Mouse (Mus musculus) forebrain, embryonic 16.5 days (tissue): Measurements from ENCODE around the gene Nudt19. TPM values are rescaled to one million over a fixed set of nuclear protein-coding genes. Genes with fewer than 3 reads are reported as not detected.

Experiments
- ATAC-seq: fragments of 200-750 bp; cut with Nextera tagmentation; 2 replicates; pipeline ENCODE4 v1.8.0; 2017; ENCODE audit warnings: mild to moderate bottlenecking, moderate library complexity
- H3K27ac ChIP-seq: fragments of 300-500 bp; sonication (generic); 2 replicates; pipeline ENCODE4 v1.5.1; 2014; ENCODE audit warnings: low read length, control low read depth
- H3K27me3 ChIP-seq: fragments of 300-500 bp; sonication (generic); replicated peaks from 2 replicates; pipeline ENCODE4 v1.6.1; 2014; ENCODE audit warnings: low read length; ENCODE audit not compliant: control insufficient read depth, insufficient read depth
- H3K36me3 ChIP-seq: fragments of 300-500 bp; sonication (generic); 2 replicates; pipeline ENCODE4 v1.6.1; 2014; ENCODE audit not compliant: control insufficient read depth, insufficient read depth
- H3K4me1 ChIP-seq: fragments of 300-500 bp; sonication (generic); replicated peaks from 2 replicates; pipeline ENCODE4 v1.6.1; 2014; ENCODE audit warnings: low read length; ENCODE audit not compliant: control insufficient read depth, insufficient read depth
- H3K4me2 ChIP-seq: fragments of 300-500 bp; sonication (generic); 2 replicates; pipeline ENCODE4 v1.6.1; 2014; ENCODE audit warnings: mild to moderate bottlenecking, low read length, control low read depth
- H3K4me3 ChIP-seq: fragments of 300-500 bp; sonication (generic); replicated peaks from 2 replicates; pipeline ENCODE4 v1.5.1; 2014; ENCODE audit warnings: mild to moderate bottlenecking, low read length, control low read depth
- H3K9ac ChIP-seq: fragments of 300-500 bp; sonication (generic); replicated peaks from 2 replicates; pipeline ENCODE4 v1.6.1; 2014; ENCODE audit warnings: low read depth, low read length, control low read depth
- H3K9me3 ChIP-seq: fragments of 300-500 bp; sonication (generic); 2 replicates; pipeline ENCODE4 v1.6.1; 2016; ENCODE audit warnings: low read length; ENCODE audit not compliant: control insufficient read depth
- WGBS: fragments of 180-500 bp; shearing (Covaris S2); extraction: QIAGEN DNeasy Blood & Tissue Kit; methylation state at CpG from one replicate; pipeline ENCODE4 v1.1.7; 2014; 5-methylcytosine and 5-hydroxymethylcytosine counted together
- polyA plus RNA-seq: library from polyadenylated mRNA; unstranded; fragments of >200 nt; fragmentation: Nextera tagmentation; extraction: Ambion mirVana; gene quantifications from 2 replicates; pipeline ENCODE4 v1.2.1, GENCODE M21; 2015

The Nudt19 gene
- polyA plus RNA-seq, 1 experiment from 2014 or later: 111 TPM

DNA sequence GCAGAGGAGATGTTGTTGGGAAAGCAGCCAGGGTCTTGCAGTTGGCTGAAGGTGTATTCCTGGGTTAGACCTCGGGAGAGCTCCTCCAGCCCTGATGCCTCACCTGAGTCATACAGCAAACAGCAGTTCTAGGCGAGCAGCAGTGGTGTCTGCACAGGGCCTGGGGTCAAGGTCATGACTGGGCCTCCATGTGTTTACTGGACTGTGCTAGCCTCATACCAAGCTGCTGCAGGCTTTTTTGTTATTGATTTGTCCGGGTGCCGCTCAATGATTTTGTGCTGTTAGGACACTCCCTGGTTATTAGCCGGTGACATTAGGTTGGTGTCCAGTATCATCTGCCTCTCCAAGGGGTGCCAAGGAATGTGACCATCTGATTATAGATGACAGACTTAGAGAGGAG, 31.6 kb upstream of the Nudt19 start:
- no peak overlapping the region for H3K4me2 ChIP-seq
- peaks cover 4% of the 10 kb centered on the region; the same call in 1 of the 2 replicates for H3K36me3 ChIP-seq
- peaks cover 22% of the 10 kb centered on the region for H3K27me3 ChIP-seq
- no peak overlapping the region for H3K27ac ChIP-seq
- H3K4me3 ChIP-seq: no peak overlapping the region
- no peak for ATAC-seq
- 84% methylated on average over 5 of the region's 5 CpGs for WGBS
- no peak overlapping the region for H3K9ac ChIP-seq
- H3K4me1 ChIP-seq: peaks cover 41% of the 10 kb centered on the region
- no peaks in the 10 kb centered on the region for H3K9me3 ChIP-seq

- H3K9ac ChIP-seq: peak overlapping the region; percentile 70
- H3K4me1 ChIP-seq: peaks cover 41% of the 10 kb centered on the region
- no peak overlapping the region for H3K27ac ChIP-seq
- 18% methylated on average over 15 of the region's 15 CpGs for WGBS
- peak overlapping the region; percentile 89 for H3K4me2 ChIP-seq
- H3K9me3 ChIP-seq: no peaks in the 10 kb centered on the region
- H3K4me3 ChIP-seq: peak overlapping the region; percentile 77
- ATAC-seq: no peak
- H3K36me3 ChIP-seq: no peaks in the 10 kb centered on the region
- peaks cover 28% of the 10 kb centered on the region for H3K27me3 ChIP-seq
Measured at GRCm38 (mm10) chr7:35586906-35587445, 30.9 kb upstream of the Nudt19 start.

DNA sequence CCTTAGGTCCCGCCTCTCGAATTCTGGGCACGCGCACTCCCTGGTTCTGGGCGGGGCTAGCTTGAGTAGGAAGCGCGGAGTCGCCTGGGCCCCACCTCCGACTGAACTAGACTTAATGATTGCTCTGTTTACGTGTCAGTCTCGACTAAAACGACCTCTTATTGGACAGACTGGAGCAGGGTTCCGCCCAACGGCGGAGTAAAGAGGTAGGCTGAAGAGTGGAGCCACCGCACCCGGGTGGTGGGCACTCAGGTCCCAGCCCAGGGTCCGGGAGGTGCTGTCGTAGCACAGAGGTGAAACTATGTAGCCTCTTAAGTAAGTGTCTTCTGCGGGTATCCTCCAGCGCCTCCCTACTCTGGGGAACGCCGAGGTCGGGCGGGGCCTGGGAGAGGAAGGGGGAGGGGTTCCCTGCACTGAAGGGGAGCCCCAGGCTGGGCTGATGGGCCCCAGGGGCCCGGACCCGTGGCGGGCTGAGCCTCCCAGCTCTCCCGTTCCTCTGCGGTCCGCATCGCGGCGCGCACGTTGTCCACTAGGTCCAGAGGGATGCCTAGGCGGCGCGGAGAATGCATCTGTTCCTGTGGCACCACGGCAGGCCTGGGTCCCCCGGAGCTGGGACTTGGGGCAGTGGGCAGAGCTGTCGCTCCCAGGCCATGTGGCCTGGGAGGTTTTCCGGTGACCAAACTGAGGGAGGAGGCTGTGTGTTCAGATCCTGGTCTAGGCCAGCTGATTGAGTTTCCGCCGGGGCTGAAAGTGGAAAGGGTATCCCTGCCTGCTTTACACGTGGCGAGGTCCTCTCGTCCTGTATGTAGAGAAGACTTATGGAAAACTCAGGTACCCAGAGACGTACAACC, 30.2 kb upstream of the Nudt19 start, which contains the start of gene Ankrd27:
Gene Ankrd27 (plus strand): TSS at position 190 of the 851 bp plus-strand sequence.
- H3K4me2 ChIP-seq: peak within 1 kb of the TSS; percentile 99
- whole genome bisulfite sequencing: under 1% methylated on average over 49 of the region's 49 CpGs
- H3K9ac ChIP-seq: peak within 1 kb of the TSS; percentile 70
- H3K27ac ChIP-seq: peak within 1 kb of the TSS; percentile 37; the same call in 1 of the 2 replicates
- H3K36me3 ChIP-seq: no peaks in the 10 kb centered on the region
- H3K4me1 ChIP-seq: peaks cover 41% of the 10 kb centered on the region
- peaks cover 28% of the 10 kb centered on the region for H3K27me3 ChIP-seq
- ATAC-seq: peak; percentile 99
- H3K9me3 ChIP-seq: no peaks in the 10 kb centered on the region
- peak within 1 kb of the TSS; percentile 77 for H3K4me3 ChIP-seq

- Histone ChIP-seq H3K27ac (peak within 1 kb of the TSS; percentile 37; the same call in 1 of the 2 replicates), H3K4me1 (peaks cover 41% of the 10 kb centered on the region), H3K4me2 (peak within 1 kb of the TSS; percentile 99), H3K9me3 (no peaks in the 10 kb centered on the region), H3K27me3 (peaks cover 28% of the 10 kb centered on the region), H3K4me3 (peak within 1 kb of the TSS; percentile 77), H3K9ac (peak within 1 kb of the TSS; percentile 70), H3K36me3 (no peaks in the 10 kb centered on the region)
- WGBS: under 1% methylated on average over 45 of the region's 45 CpGs
- peak; percentile 62 for ATAC-seq
Measured at GRCm38 (mm10) chr7:35585191-35586054, 29.3 kb upstream of the Nudt19 start, which contains the start of gene Rgs9bp. Gene Rgs9bp, minus strand, starts transcription at chr7:35585582.

GRCm38 (mm10) chr7:35584786-35585190, 28.7 kb upstream of the Nudt19 start:
- Histone ChIP-seq H3K36me3 (no peaks in the 10 kb centered on the region), H3K4me3 (peak overlapping the region; percentile 77), H3K9ac (peak overlapping the region; percentile 51), H3K9me3 (no peaks in the 10 kb centered on the region), H3K4me1 (peaks cover 38% of the 10 kb centered on the region), H3K27me3 (peaks cover 28% of the 10 kb centered on the region), H3K4me2 (peak overlapping the region; percentile 99), H3K27ac (no peak overlapping the region)
- WGBS: under 1% methylated on average over 50 of the region's 50 CpGs
- ATAC-seq: no peak

GRCm38 (mm10) chr7:35584068-35584785, 28.1 kb upstream of the Nudt19 start:
- no peaks in the 10 kb centered on the region for H3K9me3 ChIP-seq
- H3K27ac ChIP-seq: no peak overlapping the region
- H3K9ac ChIP-seq: peak overlapping the region; percentile 51
- 3% methylated on average over 36 of the region's 36 CpGs for WGBS
- peaks cover 33% of the 10 kb centered on the region for H3K4me1 ChIP-seq
- no peak for ATAC-seq
- peak overlapping the region; percentile 77 for H3K4me3 ChIP-seq
- peaks cover 28% of the 10 kb centered on the region for H3K27me3 ChIP-seq
- H3K4me2 ChIP-seq: peak overlapping the region; percentile 99
- H3K36me3 ChIP-seq: no peaks in the 10 kb centered on the region

GRCm38 (mm10) chr7:35583476-35584025, 27.4 kb upstream of the Nudt19 start:
- no peak overlapping the region for H3K27ac ChIP-seq
- no peak for ATAC-seq
- H3K27me3 ChIP-seq: peaks cover 28% of the 10 kb centered on the region
- H3K36me3 ChIP-seq: no peaks in the 10 kb centered on the region
- WGBS: 8% methylated on average over 11 of the region's 11 CpGs
- no peak overlapping the region for H3K4me2 ChIP-seq
- H3K9me3 ChIP-seq: no peaks in the 10 kb centered on the region
- H3K9ac ChIP-seq: no peak overlapping the region
- no peak overlapping the region for H3K4me3 ChIP-seq
- peaks cover 28% of the 10 kb centered on the region for H3K4me1 ChIP-seq

DNA sequence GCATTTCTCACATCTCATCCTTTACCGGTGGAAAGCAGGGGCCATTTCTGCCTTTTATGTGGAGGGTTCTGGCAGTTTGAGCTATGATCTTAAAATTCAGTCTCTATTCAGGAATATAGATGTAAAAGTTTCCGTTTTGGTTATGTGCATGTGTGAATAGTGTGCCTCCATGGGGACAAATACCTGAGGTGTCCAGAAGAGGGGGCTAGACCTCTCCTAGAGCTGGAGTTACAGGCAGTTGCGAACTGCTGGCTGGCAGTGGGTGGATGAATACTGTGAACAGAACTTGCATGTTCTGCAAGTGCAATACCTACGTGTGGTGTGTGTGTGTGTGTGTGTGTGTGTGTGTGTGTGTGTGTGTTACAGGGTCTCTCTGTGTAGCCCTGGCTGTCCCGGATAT, 26.6 kb upstream of the Nudt19 start:
- Histone ChIP-seq H3K36me3 (no peaks in the 10 kb centered on the region), H3K9ac (no peak overlapping the region), H3K27ac (no peak overlapping the region), H3K9me3 (no peaks in the 10 kb centered on the region), H3K4me2 (no peak overlapping the region), H3K4me3 (no peak overlapping the region), H3K27me3 (peaks cover 30% of the 10 kb centered on the region), H3K4me1 (peaks cover 24% of the 10 kb centered on the region)
- WGBS: 70% methylated on average over 5 of the region's 5 CpGs
- ATAC-seq: no peak
